Mouse (Mus musculus) testis, adult 2 months (tissue): Measurements from ENCODE around the gene Angptl2. TPM values are rescaled to one million over a fixed set of nuclear protein-coding genes. Genes with fewer than 3 reads are reported as not detected.

ENCODE experiments used
- H3K27ac ChIP-seq: fragments of 200-500 bp; 2 replicates; pipeline ENCODE4 v1.5.1; 2012; ENCODE audit warnings: low read depth, low read length; ENCODE audit not compliant: control insufficient read depth, insufficient read depth
- H3K27me3 ChIP-seq: fragments of 200-500 bp; 2 replicates; pipeline ENCODE4 v1.6.1; 2012; ENCODE audit warnings: mild to moderate bottlenecking, low read length, moderate library complexity; ENCODE audit not compliant: control insufficient read depth, insufficient read depth
- H3K36me3 ChIP-seq: fragments of 200-500 bp; 2 replicates; pipeline ENCODE4 v1.6.1; 2012; ENCODE audit warnings: mild to moderate bottlenecking, low read length; ENCODE audit not compliant: control insufficient read depth, insufficient read depth
- H3K4me1 ChIP-seq: fragments of 200-500 bp; 2 replicates; pipeline ENCODE4 v1.6.1; 2012; ENCODE audit warnings: low read length; ENCODE audit not compliant: control insufficient read depth, insufficient read depth
- H3K4me3 ChIP-seq: fragments of 200-500 bp; 2 replicates; pipeline ENCODE4 v1.5.1; 2012; ENCODE audit warnings: low read depth, mild to moderate bottlenecking, low read length, moderate library complexity, mixed read lengths; ENCODE audit not compliant: control insufficient read depth
- CTCF ChIP-seq: fragments of 200-500 bp; IDR thresholded peaks from 2 replicates; pipeline ENCODE4 v1.5.1; 2012; ENCODE audit warnings: low read depth, mild to moderate bottlenecking, inconsistent platforms, low read length, moderate library complexity; ENCODE audit not compliant: control insufficient read depth, insufficient read depth, insufficient replicate concordance
- POLR2A ChIP-seq: fragments of 200-500 bp; IDR thresholded peaks from 2 replicates; pipeline ENCODE4 v1.6.1; 2012; ENCODE audit warnings: low read depth, mild to moderate bottlenecking, inconsistent platforms, low read length, moderate library complexity; ENCODE audit not compliant: control insufficient read depth
- polyA plus RNA-seq: library from polyadenylated mRNA; depleted of rRNA; stranded (reverse); fragments of >200 nt; gene quantifications from 2 replicates; pipeline ENCODE4 v1.2.3, GENCODE M21; 2012; rRNA removed

The Angptl2 gene
- 3.1 and 4.5 TPM in 2 replicates for polyA plus RNA-seq

DNA sequence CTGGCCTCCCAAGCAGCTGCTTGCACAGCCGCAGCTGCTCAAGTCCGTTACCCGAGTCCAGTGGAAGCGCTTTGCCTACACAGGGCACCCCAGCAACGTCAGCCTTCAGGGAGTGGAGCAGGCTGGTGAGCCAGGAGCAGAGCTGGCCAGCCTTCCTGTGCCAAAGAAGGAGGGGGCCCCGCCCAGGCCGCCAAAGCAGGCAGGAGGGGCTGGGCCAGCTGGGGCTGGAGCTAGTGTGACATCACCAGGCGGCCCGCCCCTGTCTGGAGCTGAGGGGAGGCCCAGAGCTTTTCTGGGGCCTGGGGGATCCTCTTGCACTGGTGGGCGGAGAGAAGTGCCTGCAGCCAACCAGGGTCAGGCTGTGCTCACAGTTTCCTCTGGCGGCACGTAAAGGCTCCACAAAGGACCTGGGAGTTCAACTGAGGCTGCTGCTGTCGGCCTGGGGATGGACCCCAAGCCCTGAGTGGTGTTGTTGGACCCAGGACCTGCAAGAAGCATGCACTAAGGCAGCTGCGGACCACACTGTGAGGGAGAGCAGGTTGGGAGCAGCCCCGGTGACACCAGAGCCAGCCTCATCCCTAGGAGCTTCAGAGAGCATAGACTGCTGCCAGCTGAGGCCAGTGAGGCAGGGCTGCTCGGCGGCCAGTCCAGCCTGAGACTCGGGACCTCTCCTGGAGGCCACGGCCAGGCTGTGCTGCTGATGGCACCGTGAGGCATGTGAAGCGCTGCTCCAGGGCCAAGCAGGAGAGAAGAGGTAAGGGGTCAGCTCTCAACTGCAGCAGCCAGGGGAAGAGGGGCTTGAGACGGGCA lies at the start of gene Angptl2:
Gene Angptl2, plus strand, starts transcription at position 370 of the 810 bp plus-strand sequence.
- Histone ChIP-seq H3K36me3 (no peaks in the 10 kb centered on the region), H3K27me3 (no peaks in the 10 kb centered on the region), H3K4me1 (peaks cover 6% of the 10 kb centered on the region), H3K27ac (no peak within 1 kb of the TSS), H3K4me3 (peak within 1 kb of the TSS; percentile 3)
- TF ChIP-seq CTCF (no peak), POLR2A (no peak)

- Histone ChIP-seq H3K27me3 (no peaks in the 10 kb centered on the region), H3K27ac (no peak overlapping the region), H3K4me3 (no peak overlapping the region), H3K4me1 (peaks cover 7% of the 10 kb centered on the region; the same call in 1 of the 2 replicates), H3K36me3 (peaks cover 3% of the 10 kb centered on the region)
- TF ChIP-seq CTCF (no peak), POLR2A (no peak)
These were observed 48.8 kb upstream of the Angptl2 start for GRCm38 (mm10) chr2:33167060-33167459.

GRCm38 (mm10) chr2:33169445-33169844 lies 46.4 kb upstream of the Angptl2 start:
- Histone ChIP-seq H3K4me3 (no peak overlapping the region), H3K27me3 (no peaks in the 10 kb centered on the region), H3K4me1 (peaks cover 7% of the 10 kb centered on the region; the same call in 1 of the 2 replicates), H3K36me3 (peaks cover 3% of the 10 kb centered on the region), H3K27ac (no peak overlapping the region)
- TF ChIP-seq POLR2A = no peak
- TF ChIP-seq CTCF = no peak

DNA sequence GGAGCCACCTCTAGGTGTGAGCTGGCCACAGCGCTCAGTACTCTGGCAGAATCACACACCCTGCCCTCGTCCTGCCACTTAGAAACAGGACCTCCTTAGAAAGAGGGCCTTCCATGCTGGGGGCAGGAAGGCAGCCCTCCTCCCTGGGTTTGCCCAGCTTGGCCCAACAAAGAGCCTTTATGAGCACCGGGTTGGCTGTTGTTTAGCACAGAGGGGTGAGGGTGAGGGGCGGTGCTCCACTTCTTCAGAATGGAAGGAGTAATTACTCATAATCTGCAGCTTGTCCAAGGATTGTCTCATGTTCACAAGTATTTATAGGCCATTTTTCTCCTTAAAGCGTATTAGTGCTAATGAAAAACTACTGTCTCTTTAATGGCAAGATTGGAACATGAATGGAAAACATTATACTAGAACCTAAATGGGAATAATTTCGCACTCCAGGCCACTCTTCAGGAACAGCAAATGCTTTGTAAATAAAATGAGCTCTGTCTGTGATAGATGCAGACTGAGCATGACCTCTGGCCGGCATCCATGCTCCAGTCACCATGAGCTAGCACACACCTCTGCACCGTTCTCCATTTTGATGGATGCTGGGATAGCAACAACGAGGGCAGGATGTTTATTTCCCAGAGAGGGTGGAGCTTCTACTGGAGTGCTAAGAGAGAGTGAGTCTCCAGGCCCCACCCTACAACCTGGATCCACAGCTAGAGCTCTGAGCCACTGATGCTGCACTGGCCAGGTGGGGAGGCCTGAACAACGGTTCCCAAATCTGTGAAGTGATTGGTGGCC lies 44.9 kb upstream of the Angptl2 start:
- H3K4me3 ChIP-seq = no peak overlapping the region
- H3K4me1 ChIP-seq = no peaks in the 10 kb centered on the region
- TF ChIP-seq CTCF (no peak), POLR2A (no peak)
- peaks cover 1% of the 10 kb centered on the region for H3K36me3 ChIP-seq
- no peaks in the 10 kb centered on the region for H3K27me3 ChIP-seq
- H3K27ac ChIP-seq = no peak overlapping the region

DNA sequence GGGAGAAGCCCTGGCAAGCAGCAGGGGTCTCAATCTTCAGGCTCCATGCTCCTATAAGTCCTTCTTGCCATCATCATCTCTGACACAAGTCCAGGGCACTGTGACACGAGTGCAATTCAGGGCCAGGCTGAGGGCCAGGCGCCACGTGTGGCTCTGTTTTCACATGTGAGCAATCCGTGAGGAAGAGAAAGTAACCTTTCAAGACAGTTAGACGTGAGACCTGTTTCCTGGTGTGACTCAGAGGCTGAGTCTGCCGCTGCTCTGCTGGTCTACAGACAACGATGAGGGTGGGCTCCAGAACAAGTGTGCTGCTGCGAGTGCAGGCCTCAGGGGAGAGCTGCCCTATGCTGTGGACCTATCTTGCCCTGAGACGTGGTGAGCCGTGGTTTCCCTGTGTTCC lies 42.7 kb upstream of the Angptl2 start:
- no peak overlapping the region for H3K4me3 ChIP-seq
- TF ChIP-seq CTCF (no peak), POLR2A (no peak)
- H3K27me3 ChIP-seq = no peaks in the 10 kb centered on the region
- H3K36me3 ChIP-seq = no peaks in the 10 kb centered on the region; the same call in 1 of the 2 replicates
- H3K27ac ChIP-seq = no peak overlapping the region
- no peaks in the 10 kb centered on the region for H3K4me1 ChIP-seq

- Histone ChIP-seq H3K27me3 (no peaks in the 10 kb centered on the region), H3K4me3 (no peak overlapping the region), H3K4me1 (no peaks in the 10 kb centered on the region), H3K36me3 (no peaks in the 10 kb centered on the region), H3K27ac (no peak overlapping the region)
- no peak for TF ChIP-seq POLR2A
These were observed 42.2 kb upstream of the Angptl2 start for GRCm38 (mm10) chr2:33173686-33174085.

DNA sequence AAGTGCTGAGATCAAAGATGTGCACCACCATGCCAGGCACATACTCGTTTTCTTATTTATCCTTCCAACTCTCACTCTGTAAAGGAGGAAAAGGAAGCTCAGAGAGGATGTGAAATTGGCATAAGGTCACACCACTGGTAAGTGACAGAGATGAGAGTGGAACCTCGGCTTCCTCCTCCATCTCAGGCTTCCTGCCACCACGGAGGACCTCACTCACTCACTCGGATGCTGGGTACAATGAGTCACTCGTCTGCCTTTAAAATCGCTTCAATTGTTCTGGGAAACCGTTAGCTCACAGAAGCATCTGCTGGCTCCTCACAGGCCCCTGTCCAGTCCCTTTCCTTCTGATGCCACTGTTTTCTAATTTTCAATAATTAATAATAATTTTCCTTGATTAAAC lies 39.4 kb upstream of the Angptl2 start:
- no peaks in the 10 kb centered on the region for H3K27me3 ChIP-seq
- H3K27ac ChIP-seq = no peak overlapping the region
- TF ChIP-seq CTCF (no peak), POLR2A (no peak)
- H3K36me3 ChIP-seq = no peaks in the 10 kb centered on the region
- H3K4me1 ChIP-seq = no peaks in the 10 kb centered on the region
- no peak overlapping the region for H3K4me3 ChIP-seq
